Mouse (Mus musculus): ENCODE measurements around the gene Intu. TPM values are rescaled to one million over a fixed set of nuclear protein-coding genes. Genes with fewer than 3 reads are reported as not detected.

Gene Intu
- polyA plus RNA-seq, 1 experiment from 2014 or later: 1.0 TPM

- Histone ChIP-seq H3K9me3 (ENCODE audit: control insufficient read depth, low read length) (no peaks in the 10 kb centered on the region), H3K4me1 (replicated peaks; ENCODE audit: control insufficient read depth, insufficient read depth) (no peaks in the 10 kb centered on the region), H3K36me3 (ENCODE audit: control insufficient read depth, insufficient read depth, low read length) (no peaks in the 10 kb centered on the region), H3K4me2 (replicated peaks; ENCODE audit: low read depth) (no peak overlapping the region), H3K4me3 (ENCODE audit: low read depth, low read length) (no peak overlapping the region), H3K27ac (replicated peaks) (no peak overlapping the region), H3K27me3 (ENCODE audit: control insufficient read depth, insufficient read depth, low read length) (no peaks in the 10 kb centered on the region), H3K9ac (ENCODE audit: low read length) (no peak overlapping the region)
- 85% methylated on average over 8 of the region's 8 CpGs for WGBS
- DNase-seq (ENCODE audit: low spot score) (no peak), ATAC-seq (ENCODE audit: low FRiP score, low TSS enrichment) (no peak)
- TF ChIP-seq EP300 (optimal IDR thresholded peaks at IDR 0.05) (no peak), CTCF (IDR thresholded peaks at IDR 0.05; ENCODE audit: low read depth) (no peak)
Measured at GRCm38 (mm10) chr3:40500157-40500808, 30.8 kb upstream of the Intu start.

- DNase-seq (ENCODE audit: low spot score) (no peak), ATAC-seq (ENCODE audit: low FRiP score, low TSS enrichment) (no peak)
- WGBS: 59% methylated on average over 5 of the region's 5 CpGs
- no peaks in the 10 kb centered on the region for H3K4me1 ChIP-seq (replicated peaks; ENCODE audit: control insufficient read depth, insufficient read depth)
- H3K27ac ChIP-seq (replicated peaks): no peak overlapping the region
- no peak overlapping the region for H3K4me3 ChIP-seq (ENCODE audit: low read depth, low read length)
- H3K4me2 ChIP-seq (replicated peaks; ENCODE audit: low read depth): no peak overlapping the region
- H3K27me3 ChIP-seq (ENCODE audit: control insufficient read depth, insufficient read depth, low read length): no peaks in the 10 kb centered on the region
- no peak overlapping the region for H3K9ac ChIP-seq (ENCODE audit: low read length)
- H3K36me3 ChIP-seq (ENCODE audit: control insufficient read depth, insufficient read depth, low read length): no peaks in the 10 kb centered on the region
- H3K9me3 ChIP-seq (ENCODE audit: control insufficient read depth, low read length): no peaks in the 10 kb centered on the region
- no peak for TF ChIP-seq CTCF (IDR thresholded peaks at IDR 0.05; ENCODE audit: low read depth)
- TF ChIP-seq EP300 (optimal IDR thresholded peaks at IDR 0.05): no peak
Measured at GRCm38 (mm10) chr3:40504377-40504776, 26.7 kb upstream of the Intu start.

GRCm38 (mm10) chr3:40505451-40506014 is 25.6 kb upstream of the Intu start:
- TF ChIP-seq CTCF (IDR thresholded peaks at IDR 0.05; ENCODE audit: low read depth) (peak; percentile 6; the same call in 1 of the 2 replicates), EP300 (optimal IDR thresholded peaks at IDR 0.05) (no peak)
- Histone ChIP-seq H3K27ac (replicated peaks) (no peak overlapping the region), H3K4me1 (replicated peaks; ENCODE audit: control insufficient read depth, insufficient read depth) (no peaks in the 10 kb centered on the region), H3K4me2 (replicated peaks; ENCODE audit: low read depth) (no peak overlapping the region), H3K9me3 (ENCODE audit: control insufficient read depth, low read length) (no peaks in the 10 kb centered on the region), H3K36me3 (ENCODE audit: control insufficient read depth, insufficient read depth, low read length) (no peaks in the 10 kb centered on the region), H3K4me3 (ENCODE audit: low read depth, low read length) (no peak overlapping the region), H3K9ac (ENCODE audit: low read length) (no peak overlapping the region), H3K27me3 (ENCODE audit: control insufficient read depth, insufficient read depth, low read length) (no peaks in the 10 kb centered on the region)
- no peak for ATAC-seq (ENCODE audit: low FRiP score, low TSS enrichment)
- DNase-seq (ENCODE audit: low spot score): no peak
- 66% methylated on average over 14 of the region's 14 CpGs for WGBS

GRCm38 (mm10) chr3:40508927-40509576 is 22.0 kb upstream of the Intu start:
- H3K27me3 ChIP-seq (ENCODE audit: control insufficient read depth, insufficient read depth, low read length): no peaks in the 10 kb centered on the region
- no peak overlapping the region for H3K9ac ChIP-seq (ENCODE audit: low read length)
- H3K4me3 ChIP-seq (ENCODE audit: low read depth, low read length): no peak overlapping the region
- no peaks in the 10 kb centered on the region for H3K36me3 ChIP-seq (ENCODE audit: control insufficient read depth, insufficient read depth, low read length)
- no peak overlapping the region for H3K4me2 ChIP-seq (replicated peaks; ENCODE audit: low read depth)
- DNase-seq (ENCODE audit: low spot score) (no peak), ATAC-seq (ENCODE audit: low FRiP score, low TSS enrichment) (no peak)
- no peaks in the 10 kb centered on the region for H3K4me1 ChIP-seq (replicated peaks; ENCODE audit: control insufficient read depth, insufficient read depth)
- H3K27ac ChIP-seq (replicated peaks): no peak overlapping the region
- no peak for TF ChIP-seq EP300 (optimal IDR thresholded peaks at IDR 0.05)
- no peaks in the 10 kb centered on the region for H3K9me3 ChIP-seq (ENCODE audit: control insufficient read depth, low read length)
- 73% methylated on average over 6 of the region's 6 CpGs for WGBS

GRCm38 (mm10) chr3:40510567-40510966 is 20.5 kb upstream of the Intu start:
- Histone ChIP-seq H3K4me2 (replicated peaks; ENCODE audit: low read depth) (no peak overlapping the region), H3K27ac (replicated peaks) (no peak overlapping the region), H3K9me3 (ENCODE audit: control insufficient read depth, low read length) (no peaks in the 10 kb centered on the region), H3K36me3 (ENCODE audit: control insufficient read depth, insufficient read depth, low read length) (no peaks in the 10 kb centered on the region), H3K9ac (ENCODE audit: low read length) (no peak overlapping the region), H3K4me3 (ENCODE audit: low read depth, low read length) (no peak overlapping the region), H3K4me1 (replicated peaks; ENCODE audit: control insufficient read depth, insufficient read depth) (no peaks in the 10 kb centered on the region), H3K27me3 (ENCODE audit: control insufficient read depth, insufficient read depth, low read length) (no peaks in the 10 kb centered on the region)
- no peak for TF ChIP-seq EP300 (optimal IDR thresholded peaks at IDR 0.05)
- no peak for TF ChIP-seq CTCF (IDR thresholded peaks at IDR 0.05; ENCODE audit: low read depth)
- WGBS: 37% methylated on average over 6 of the region's 6 CpGs
- DNase-seq (ENCODE audit: low spot score) (no peak), ATAC-seq (ENCODE audit: low FRiP score, low TSS enrichment) (no peak)
